Mouse (Mus musculus) olfactory bulb, adult 2 months (tissue): Measurements from ENCODE around the gene Krt79. TPM values are rescaled to one million over a fixed set of nuclear protein-coding genes. Genes with fewer than 3 reads are reported as not detected.
A peak's percentile ranks its signal among the peaks of the same experiment; 100 is the strongest.

Experiments used
- H3K27ac ChIP-seq: fragments of 200-500 bp; 2 replicates; pipeline ENCODE4 v1.5.1; 2012; ENCODE audit warnings: low read depth, low read length; ENCODE audit not compliant: insufficient read depth
- H3K4me1 ChIP-seq: fragments of 200-500 bp; 2 replicates; pipeline ENCODE4 v1.6.1; 2012; ENCODE audit warnings: low read length; ENCODE audit not compliant: control insufficient read depth, insufficient read depth
- H3K4me3 ChIP-seq: fragments of 200-500 bp; 2 replicates; pipeline ENCODE4 v1.5.1; 2012; ENCODE audit warnings: mild to moderate bottlenecking, low read depth, low read length, moderate library complexity; ENCODE audit not compliant: insufficient read depth
- CTCF ChIP-seq: fragments of 200-500 bp; IDR thresholded peaks from 2 replicates; pipeline ENCODE4 v1.5.1; 2012; ENCODE audit warnings: low read depth, mild to moderate bottlenecking, low read length, moderate library complexity; ENCODE audit not compliant: insufficient read depth
- POLR2A ChIP-seq: fragments of 200-500 bp; IDR thresholded peaks from 2 replicates; pipeline ENCODE4 v1.6.1; 2012; ENCODE audit warnings: mild to moderate bottlenecking, low read depth, low read length, moderate library complexity; ENCODE audit not compliant: insufficient read depth
- WGBS: fragments of 180-500 bp; shearing (Covaris S2); methylation state at CpG from one replicate; pipeline ENCODE4 v1.1.7; 2018; 5-methylcytosine and 5-hydroxymethylcytosine counted together
- polyA plus RNA-seq: library from polyadenylated mRNA; stranded (reverse); fragments of >200 nt; gene quantifications from 2 replicates; pipeline ENCODE4 v1.2.4, GENCODE M21; 2012; ENCODE audit warnings: low replicate concordance; ENCODE audit not compliant: missing spikeins, insufficient read depth, insufficient read length

The Krt79 gene
- polyA plus RNA-seq, 1 experiment, result not detected

DNA sequence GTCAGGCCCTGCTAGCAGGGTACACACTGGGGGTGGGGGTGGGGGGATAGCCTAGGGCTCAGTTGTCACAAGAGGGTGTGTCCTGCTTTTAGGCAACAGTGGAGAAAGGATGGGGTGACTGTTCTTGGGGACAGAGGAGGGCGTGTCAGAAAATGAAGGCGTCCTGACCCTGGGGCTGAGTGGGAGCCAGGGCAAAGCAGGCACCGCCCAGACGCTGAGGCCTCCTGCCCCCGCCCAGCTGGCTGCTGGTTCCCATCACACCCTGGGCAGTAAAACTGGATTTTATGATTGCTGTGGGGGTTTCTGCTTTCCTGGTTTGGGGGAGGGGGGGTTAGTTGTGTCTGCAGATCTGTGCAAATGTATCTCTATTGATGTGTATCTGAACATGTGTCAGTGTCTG is 35.9 kb upstream of the Krt79 start:
- Histone ChIP-seq H3K27ac (no peak overlapping the region), H3K4me1 (peaks cover 36% of the 10 kb centered on the region), H3K4me3 (no peak overlapping the region)
- TF ChIP-seq POLR2A, result no peak
- TF ChIP-seq CTCF, result no peak
- WGBS, result 87% methylated on average over 5 of the region's 5 CpGs

- peaks cover 36% of the 10 kb centered on the region for H3K4me1 ChIP-seq
- H3K4me3 ChIP-seq, result no peak overlapping the region
- no peak overlapping the region for H3K27ac ChIP-seq
- 36% methylated on average over 16 of the region's 16 CpGs for WGBS
- TF ChIP-seq CTCF (no peak), POLR2A (no peak)
These were observed 34.1 kb upstream of the Krt79 start for GRCm38 (mm10) chr15:101974083-101974845.

DNA sequence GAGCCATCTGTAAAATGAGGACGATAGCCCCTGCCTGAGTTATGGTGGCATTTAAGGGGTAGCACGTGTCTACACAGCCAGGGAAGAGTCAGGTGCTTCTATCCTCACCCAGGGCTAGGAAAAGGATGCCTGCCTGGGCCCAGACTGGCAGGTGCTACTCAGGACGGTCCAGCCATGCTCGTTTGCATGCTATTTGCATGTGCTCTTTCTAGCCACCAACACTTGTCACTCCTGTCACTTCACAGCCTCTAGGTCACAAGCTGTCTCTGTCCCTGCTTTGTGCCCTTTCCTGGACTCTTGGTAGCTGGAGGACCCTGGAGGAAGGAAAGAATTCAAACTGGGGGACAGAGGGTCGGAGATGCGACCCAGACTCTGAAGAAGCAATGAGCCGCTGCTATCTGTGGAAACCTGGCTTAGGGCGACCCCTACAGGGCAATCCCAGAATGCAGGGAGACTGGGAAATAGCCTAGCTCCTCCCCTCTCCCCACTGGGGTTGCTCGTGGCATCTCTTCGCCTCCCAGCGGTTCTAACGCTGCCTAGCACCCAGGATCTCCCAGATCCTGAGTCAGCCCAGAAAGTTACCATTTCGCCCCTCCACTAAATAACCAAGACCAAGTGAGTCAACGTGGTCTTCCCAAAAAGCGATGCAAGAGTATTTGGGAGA is 33.4 kb upstream of the Krt79 start:
- Histone ChIP-seq H3K4me1 (peaks cover 36% of the 10 kb centered on the region), H3K4me3 (no peak overlapping the region), H3K27ac (no peak overlapping the region)
- TF ChIP-seq CTCF (peak; percentile 88), POLR2A (no peak)
- 13% methylated on average over 15 of the region's 15 CpGs for WGBS

DNA sequence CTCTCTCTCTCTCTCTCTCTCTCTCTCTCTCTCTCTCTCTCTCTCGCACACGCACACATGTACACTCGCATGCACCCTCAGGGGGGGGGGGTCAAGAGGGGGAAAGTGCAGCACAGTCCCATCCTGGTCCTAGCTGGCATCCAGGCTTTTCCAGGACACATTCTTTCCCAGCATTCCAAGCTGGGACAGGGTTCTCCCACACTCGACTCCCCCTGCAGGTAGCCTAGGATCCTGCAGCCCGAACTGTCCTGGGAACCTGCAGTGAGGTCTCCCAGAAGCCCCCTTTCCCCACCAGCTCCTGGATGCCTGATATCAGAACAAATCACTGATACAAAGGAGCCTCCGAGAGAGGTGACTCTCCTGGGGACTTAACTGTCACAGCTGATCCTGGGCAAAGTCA is 30.4 kb upstream of the Krt79 start:
- TF ChIP-seq CTCF, result peak; percentile 39; the same call in 1 of the 2 replicates
- TF ChIP-seq POLR2A, result no peak
- 21% methylated on average over 5 of the region's 6 CpGs for WGBS
- peaks cover 14% of the 10 kb centered on the region for H3K4me1 ChIP-seq

DNA sequence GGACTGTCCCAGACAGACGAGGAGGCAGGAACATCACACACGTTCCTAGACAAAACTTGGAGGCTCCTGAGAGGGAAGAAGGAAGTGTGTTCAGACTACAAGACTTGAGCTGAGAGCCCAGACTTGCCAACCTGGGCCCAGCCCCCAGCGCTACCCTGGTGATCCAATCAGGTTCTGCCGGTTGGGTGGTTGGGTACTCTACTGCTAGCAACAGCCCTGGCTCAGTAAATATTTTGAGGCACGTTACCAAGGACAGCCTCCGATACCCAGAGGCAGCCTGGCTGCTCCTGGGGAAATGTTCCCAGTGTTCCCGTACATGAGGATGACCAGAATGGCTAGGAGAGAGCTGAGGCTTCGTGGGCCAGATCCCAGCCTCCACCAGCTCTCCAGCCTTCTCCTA is 26.7 kb upstream of the Krt79 start:
- Histone ChIP-seq H3K4me1 (no peaks in the 10 kb centered on the region), H3K27ac (no peak overlapping the region), H3K4me3 (no peak overlapping the region)
- 86% methylated on average over 8 of the region's 8 CpGs for WGBS
- TF ChIP-seq CTCF (no peak), POLR2A (no peak)

More for the DNA sequence above, 30.4 kb upstream of the Krt79 start:
- no peak overlapping the region for H3K27ac ChIP-seq
- no peak overlapping the region for H3K4me3 ChIP-seq

DNA sequence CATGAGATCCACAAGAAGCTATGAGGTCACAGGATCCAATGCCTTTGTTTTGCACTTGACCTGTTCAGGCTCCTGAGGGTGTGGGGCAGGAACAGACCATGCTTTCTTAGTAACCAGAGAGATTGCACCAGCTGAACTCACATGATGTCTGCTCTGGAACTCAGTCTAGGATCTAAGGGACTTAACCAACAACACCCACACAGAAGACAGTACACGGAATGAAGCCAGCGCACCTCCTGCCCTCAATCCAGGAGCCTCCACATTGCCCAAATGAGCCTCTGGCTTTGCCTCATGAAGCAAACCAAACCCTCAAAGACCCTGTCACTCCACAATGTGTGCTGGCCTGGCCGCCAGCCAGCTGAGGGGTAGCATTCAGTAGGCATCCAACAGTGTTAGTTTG is 18.8 kb upstream of the Krt79 start:
- no peak overlapping the region for H3K4me3 ChIP-seq
- TF ChIP-seq POLR2A (no peak), CTCF (no peak)
- H3K27ac ChIP-seq, result no peak overlapping the region
- H3K4me1 ChIP-seq, result no peaks in the 10 kb centered on the region
- 86% methylated on average over 3 of the region's 3 CpGs for WGBS

GRCm38 (mm10) chr15:101954187-101954586 is 14.1 kb upstream of the Krt79 start, which contains the start of gene Krt78:
Gene Krt78, minus strand, starts transcription at chr15:101954287.
- TF ChIP-seq CTCF, result no peak
- no peak for TF ChIP-seq POLR2A
- Histone ChIP-seq H3K27ac (no peak within 1 kb of the TSS), H3K4me1 (no peaks in the 10 kb centered on the region), H3K4me3 (no peak within 1 kb of the TSS)
- 87% methylated on average over 9 of the region's 9 CpGs for WGBS

- no peak overlapping the region for H3K4me3 ChIP-seq
- WGBS, result 95% methylated on average over 7 of the region's 7 CpGs
- H3K4me1 ChIP-seq, result no peaks in the 10 kb centered on the region
- TF ChIP-seq POLR2A, result no peak
- TF ChIP-seq CTCF, result no peak
- H3K27ac ChIP-seq, result no peak overlapping the region
These were observed 12.8 kb upstream of the Krt79 start for GRCm38 (mm10) chr15:101952733-101953474.

- WGBS, result 86% methylated on average over 1 of the region's 1 CpGs
- no peak overlapping the region for H3K27ac ChIP-seq
- no peak overlapping the region for H3K4me3 ChIP-seq
- TF ChIP-seq CTCF (no peak), POLR2A (no peak)
- peaks cover 11% of the 10 kb centered on the region for H3K4me1 ChIP-seq
These were observed 5.3 kb upstream of the Krt79 start for GRCm38 (mm10) chr15:101945430-101945829.
